Mouse (Mus musculus): Measurements from ENCODE around the gene Emd. TPM values are rescaled to one million over a fixed set of nuclear protein-coding genes. Genes with fewer than 3 reads are reported as not detected.

Gene Emd
- polyA plus RNA-seq, 1 experiment, result 97.7 TPM

DNA sequence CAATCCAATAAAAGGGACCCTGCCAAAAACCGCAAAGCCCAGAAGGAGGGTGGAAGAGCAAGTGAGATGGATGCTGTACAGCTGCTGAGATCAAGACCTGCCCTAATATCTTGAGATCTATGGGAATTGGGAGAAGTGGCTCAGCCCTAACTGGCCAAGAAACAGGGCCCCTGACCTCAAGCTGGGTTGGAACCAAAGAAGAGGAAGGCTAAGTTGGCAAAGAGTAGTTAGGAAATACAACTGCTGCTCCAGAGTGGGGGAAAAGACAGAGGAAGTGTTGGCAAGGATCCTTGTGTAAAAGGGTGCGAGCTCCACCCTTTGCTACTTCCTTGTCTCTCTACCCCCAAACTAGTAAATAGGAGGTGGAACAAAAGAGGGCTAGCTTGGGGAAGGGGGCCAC, 11.1 kb upstream of the Emd start:
- WGBS, result 20% methylated on average over 2 of the region's 2 CpGs
- H3K4me1 ChIP-seq (replicated peaks; ENCODE audit: control insufficient read depth, insufficient read depth, low read length), result peaks cover 17% of the 10 kb centered on the region
- peaks cover 46% of the 10 kb centered on the region for H3K36me3 ChIP-seq (ENCODE audit: control insufficient read depth, insufficient read depth, low read length)
- no peaks in the 10 kb centered on the region for H3K27me3 ChIP-seq (ENCODE audit: control insufficient read depth, insufficient read depth, low read length)
- no peak for DNase-seq
- peak overlapping the region; percentile 95 for H3K27ac ChIP-seq (ENCODE audit: control insufficient read depth, insufficient read depth, low read length)
- TF ChIP-seq POLR2A (IDR thresholded peaks at IDR 0.05; ENCODE audit: control insufficient read depth, extremely low read depth, insufficient read depth, low read length, poor library complexity) (no peak), CTCF (IDR thresholded peaks at IDR 0.05; ENCODE audit: borderline replicate concordance, control insufficient read depth, extremely low read depth, insufficient read depth, low read length, poor library complexity) (no peak)
- peak overlapping the region; percentile 1; the same call in 1 of the 2 replicates for H3K4me3 ChIP-seq (ENCODE audit: control insufficient read depth, insufficient read depth, low read length)

DNA sequence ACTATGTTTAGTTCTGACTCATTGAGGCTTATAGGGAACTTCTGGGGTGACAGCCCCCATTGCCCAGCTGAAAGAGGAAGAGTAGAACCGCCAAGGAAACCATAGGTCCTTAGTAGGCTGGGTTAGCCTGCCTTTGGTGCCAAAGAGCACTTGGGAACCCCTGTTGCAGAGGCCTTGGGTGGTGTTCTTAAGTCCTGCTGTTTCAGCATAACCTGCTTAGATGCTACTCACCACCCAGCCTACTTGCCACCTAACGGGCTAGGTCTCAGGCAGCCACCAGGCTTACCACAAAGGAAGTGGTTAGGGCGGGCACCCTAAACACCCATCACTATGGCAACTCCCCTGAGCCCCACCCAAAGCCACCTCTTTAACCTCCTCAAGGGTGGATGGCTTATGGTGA, 10.7 kb upstream of the Emd start:
- TF ChIP-seq CTCF (IDR thresholded peaks at IDR 0.05; ENCODE audit: borderline replicate concordance, control insufficient read depth, extremely low read depth, insufficient read depth, low read length, poor library complexity), result no peak
- TF ChIP-seq POLR2A (IDR thresholded peaks at IDR 0.05; ENCODE audit: control insufficient read depth, extremely low read depth, insufficient read depth, low read length, poor library complexity), result no peak
- Histone ChIP-seq H3K36me3 (ENCODE audit: control insufficient read depth, insufficient read depth, low read length) (peaks cover 42% of the 10 kb centered on the region), H3K27ac (ENCODE audit: control insufficient read depth, insufficient read depth, low read length) (peak overlapping the region; percentile 95), H3K27me3 (ENCODE audit: control insufficient read depth, insufficient read depth, low read length) (no peaks in the 10 kb centered on the region), H3K4me3 (ENCODE audit: control insufficient read depth, insufficient read depth, low read length) (peak overlapping the region; percentile 31), H3K4me1 (replicated peaks; ENCODE audit: control insufficient read depth, insufficient read depth, low read length) (peaks cover 18% of the 10 kb centered on the region)
- WGBS, result 6% methylated on average over 3 of the region's 3 CpGs
- DNase-seq, result peak; percentile 78

DNA sequence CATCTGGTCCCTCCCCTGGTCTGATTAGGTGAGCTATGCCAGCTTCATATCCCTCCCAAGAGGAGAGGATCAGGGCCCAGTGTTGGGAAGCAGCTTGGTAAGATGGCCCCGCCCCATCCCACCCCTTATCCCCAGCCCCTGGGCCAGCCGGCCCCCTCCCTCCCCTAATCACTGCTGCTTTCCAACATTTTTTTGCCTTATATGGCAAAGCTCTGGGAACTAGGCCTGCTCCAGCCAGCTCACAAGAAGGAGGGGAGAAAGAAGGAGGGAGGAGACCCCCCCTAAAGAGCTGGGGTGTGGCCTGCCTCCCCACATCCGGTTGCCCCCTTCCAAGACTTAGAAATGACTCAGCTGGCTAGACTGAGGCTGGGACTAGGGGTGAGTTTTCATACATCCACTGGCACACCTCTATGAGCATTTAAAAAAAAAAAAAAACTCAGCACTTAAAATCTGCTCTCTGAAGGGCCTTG, 9.8 kb upstream of the Emd start:
- Histone ChIP-seq H3K4me1 (replicated peaks; ENCODE audit: control insufficient read depth, insufficient read depth, low read length) (peaks cover 24% of the 10 kb centered on the region), H3K4me3 (ENCODE audit: control insufficient read depth, insufficient read depth, low read length) (peak overlapping the region; percentile 24), H3K27me3 (ENCODE audit: control insufficient read depth, insufficient read depth, low read length) (no peaks in the 10 kb centered on the region), H3K36me3 (ENCODE audit: control insufficient read depth, insufficient read depth, low read length) (peaks cover 33% of the 10 kb centered on the region), H3K27ac (ENCODE audit: control insufficient read depth, insufficient read depth, low read length) (peak overlapping the region; percentile 88)
- DNase-seq, result peak; percentile 71
- no peak for TF ChIP-seq CTCF (IDR thresholded peaks at IDR 0.05; ENCODE audit: borderline replicate concordance, control insufficient read depth, extremely low read depth, insufficient read depth, low read length, poor library complexity)
- no peak for TF ChIP-seq POLR2A (IDR thresholded peaks at IDR 0.05; ENCODE audit: control insufficient read depth, extremely low read depth, insufficient read depth, low read length, poor library complexity)
- WGBS, result 3% methylated on average over 3 of the region's 3 CpGs

DNA sequence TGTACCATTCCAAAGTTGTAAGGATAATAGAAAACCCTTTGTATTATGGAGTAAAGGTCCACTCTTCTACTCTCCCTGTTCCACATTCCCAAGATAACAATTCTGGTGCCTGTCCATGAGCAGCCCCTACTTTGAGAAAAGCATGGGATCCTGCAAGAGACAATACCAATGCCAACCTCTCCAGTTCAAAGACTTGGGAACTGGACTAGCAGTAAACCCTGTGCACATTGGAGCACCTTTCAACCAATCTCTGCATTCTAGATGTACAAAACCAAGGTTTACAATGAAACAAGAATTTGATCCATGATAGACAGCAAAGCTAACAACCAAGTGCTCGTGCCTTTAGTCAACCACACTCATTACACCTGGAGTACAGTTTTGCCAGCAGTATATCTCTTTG, 9.4 kb upstream of the Emd start:
- DNase-seq, result no peak
- Histone ChIP-seq H3K27me3 (ENCODE audit: control insufficient read depth, insufficient read depth, low read length) (no peaks in the 10 kb centered on the region), H3K36me3 (ENCODE audit: control insufficient read depth, insufficient read depth, low read length) (peaks cover 29% of the 10 kb centered on the region), H3K4me1 (replicated peaks; ENCODE audit: control insufficient read depth, insufficient read depth, low read length) (peaks cover 27% of the 10 kb centered on the region), H3K4me3 (ENCODE audit: control insufficient read depth, insufficient read depth, low read length) (no peak overlapping the region), H3K27ac (ENCODE audit: control insufficient read depth, insufficient read depth, low read length) (peak overlapping the region; percentile 55; the same call in 1 of the 2 replicates)
- TF ChIP-seq CTCF (IDR thresholded peaks at IDR 0.05; ENCODE audit: borderline replicate concordance, control insufficient read depth, extremely low read depth, insufficient read depth, low read length, poor library complexity) (no peak), POLR2A (IDR thresholded peaks at IDR 0.05; ENCODE audit: control insufficient read depth, extremely low read depth, insufficient read depth, low read length, poor library complexity) (no peak)
- 14% methylated on average over 1 of the region's 1 CpGs for WGBS

DNA sequence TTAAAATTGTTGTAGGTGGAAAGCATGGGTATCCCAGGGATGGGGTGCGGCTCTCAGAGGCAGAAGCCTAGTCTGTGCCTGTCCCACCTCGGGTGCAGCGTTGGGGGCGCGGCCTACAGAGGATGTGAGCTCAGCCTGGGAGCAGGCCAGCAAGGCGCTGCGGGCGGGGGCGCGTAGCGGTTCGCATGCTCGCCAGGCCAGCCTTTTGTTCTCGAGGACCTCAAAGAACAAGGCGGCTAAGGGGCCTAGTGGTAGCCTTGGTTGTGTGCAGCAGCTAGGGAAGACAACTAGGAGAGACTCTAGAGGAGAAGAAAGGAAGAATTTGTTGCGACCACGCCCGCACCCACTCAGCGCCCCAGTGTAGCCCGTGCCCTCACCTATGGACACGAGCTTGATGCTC, 8.8 kb upstream of the Emd start:
- Histone ChIP-seq H3K4me3 (ENCODE audit: control insufficient read depth, insufficient read depth, low read length) (peak overlapping the region; percentile 78), H3K4me1 (replicated peaks; ENCODE audit: control insufficient read depth, insufficient read depth, low read length) (peaks cover 28% of the 10 kb centered on the region), H3K27me3 (ENCODE audit: control insufficient read depth, insufficient read depth, low read length) (no peaks in the 10 kb centered on the region), H3K27ac (ENCODE audit: control insufficient read depth, insufficient read depth, low read length) (peak overlapping the region; percentile 75), H3K36me3 (ENCODE audit: control insufficient read depth, insufficient read depth, low read length) (peaks cover 23% of the 10 kb centered on the region)
- WGBS, result under 1% methylated on average over 21 of the region's 21 CpGs
- TF ChIP-seq POLR2A (IDR thresholded peaks at IDR 0.05; ENCODE audit: control insufficient read depth, extremely low read depth, insufficient read depth, low read length, poor library complexity), result 0 out of 2 replicates have a peak, but pooled peaks have one; percentile 32
- no peak for TF ChIP-seq CTCF (IDR thresholded peaks at IDR 0.05; ENCODE audit: borderline replicate concordance, control insufficient read depth, extremely low read depth, insufficient read depth, low read length, poor library complexity)
- peak; percentile 69 for DNase-seq

DNA sequence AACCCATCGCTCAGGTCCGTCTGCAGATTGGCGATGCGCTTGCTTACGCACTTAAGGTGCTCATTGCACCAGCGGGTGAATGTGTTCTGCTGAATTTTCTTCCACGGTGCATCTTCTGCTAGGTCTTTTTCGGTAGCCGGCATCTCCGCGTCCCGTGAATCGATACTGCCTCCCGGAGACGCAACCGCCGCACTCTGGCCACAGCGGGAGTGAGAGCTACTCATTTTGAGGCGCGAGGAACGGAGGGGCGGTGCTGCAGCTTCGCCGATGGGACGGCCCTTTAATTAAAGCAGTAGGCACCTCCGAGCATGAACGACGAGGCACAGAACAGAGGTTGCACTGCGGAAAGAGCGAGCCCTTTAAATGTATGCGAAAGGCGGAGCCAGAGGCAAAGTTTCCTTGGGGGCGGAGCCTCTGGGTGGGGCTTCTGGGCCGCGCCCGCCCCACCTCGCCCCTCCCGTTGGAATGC, 8.2 kb upstream of the Emd start:
- peak overlapping the region; percentile 78 for H3K4me3 ChIP-seq (ENCODE audit: control insufficient read depth, insufficient read depth, low read length)
- H3K4me1 ChIP-seq (replicated peaks; ENCODE audit: control insufficient read depth, insufficient read depth, low read length), result peaks cover 28% of the 10 kb centered on the region
- TF ChIP-seq POLR2A (IDR thresholded peaks at IDR 0.05; ENCODE audit: control insufficient read depth, extremely low read depth, insufficient read depth, low read length, poor library complexity) (peak; percentile 93), CTCF (IDR thresholded peaks at IDR 0.05; ENCODE audit: borderline replicate concordance, control insufficient read depth, extremely low read depth, insufficient read depth, low read length, poor library complexity) (no peak)
- peak; percentile 80 for DNase-seq
- peaks cover 17% of the 10 kb centered on the region for H3K36me3 ChIP-seq (ENCODE audit: control insufficient read depth, insufficient read depth, low read length)
- no peaks in the 10 kb centered on the region for H3K27me3 ChIP-seq (ENCODE audit: control insufficient read depth, insufficient read depth, low read length)
- H3K27ac ChIP-seq (ENCODE audit: control insufficient read depth, insufficient read depth, low read length), result peak overlapping the region; percentile 82
- 3% methylated on average over 37 of the region's 38 CpGs for WGBS

DNA sequence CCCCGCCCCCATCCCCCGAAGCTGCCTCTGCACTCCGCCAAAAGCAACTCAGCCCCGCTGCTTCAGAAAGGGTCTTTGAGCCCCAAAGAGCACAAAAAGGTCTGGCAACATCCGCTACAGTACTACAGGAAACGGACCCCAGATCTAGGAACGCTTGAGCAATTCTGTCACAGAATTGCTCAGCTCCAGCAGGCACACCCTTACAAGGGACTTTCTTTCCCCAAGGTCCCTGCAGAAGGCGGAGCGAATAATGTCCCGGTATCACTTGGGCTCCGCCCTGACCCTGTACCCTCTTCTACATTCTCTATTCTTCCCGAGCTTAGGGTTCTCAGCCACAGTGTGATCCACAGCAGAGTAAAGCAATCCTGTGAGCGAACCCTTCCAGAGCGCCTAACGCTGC, 7.8 kb upstream of the Emd start:
- WGBS, result 0% methylated on average over 14 of the region's 15 CpGs
- peak overlapping the region; percentile 54 for H3K4me3 ChIP-seq (ENCODE audit: control insufficient read depth, insufficient read depth, low read length)
- no peak for TF ChIP-seq CTCF (IDR thresholded peaks at IDR 0.05; ENCODE audit: borderline replicate concordance, control insufficient read depth, extremely low read depth, insufficient read depth, low read length, poor library complexity)
- TF ChIP-seq POLR2A (IDR thresholded peaks at IDR 0.05; ENCODE audit: control insufficient read depth, extremely low read depth, insufficient read depth, low read length, poor library complexity), result no peak
- no peak for DNase-seq
- H3K27ac ChIP-seq (ENCODE audit: control insufficient read depth, insufficient read depth, low read length), result peak overlapping the region; percentile 82
- H3K27me3 ChIP-seq (ENCODE audit: control insufficient read depth, insufficient read depth, low read length), result no peaks in the 10 kb centered on the region
- H3K36me3 ChIP-seq (ENCODE audit: control insufficient read depth, insufficient read depth, low read length), result peaks cover 13% of the 10 kb centered on the region
- H3K4me1 ChIP-seq (replicated peaks; ENCODE audit: control insufficient read depth, insufficient read depth, low read length), result peaks cover 28% of the 10 kb centered on the region
